Mouse (Mus musculus): ENCODE data around the gene Rock2.

The Rock2 gene

GRCm38 (mm10) chr12:17033464-17033841 lies 138.8 kb downstream of the Rock2 start:
- TF ChIP-seq GATA4 (IDR thresholded peaks at IDR 0.05; ENCODE audit: insufficient replicate concordance, low read length): no peak

- TF ChIP-seq GATA4 (IDR thresholded peaks at IDR 0.05; ENCODE audit: insufficient replicate concordance, low read length): no peak
Measured at GRCm38 (mm10) chr12:17034671-17035070, 140.0 kb downstream of the Rock2 start.

DNA sequence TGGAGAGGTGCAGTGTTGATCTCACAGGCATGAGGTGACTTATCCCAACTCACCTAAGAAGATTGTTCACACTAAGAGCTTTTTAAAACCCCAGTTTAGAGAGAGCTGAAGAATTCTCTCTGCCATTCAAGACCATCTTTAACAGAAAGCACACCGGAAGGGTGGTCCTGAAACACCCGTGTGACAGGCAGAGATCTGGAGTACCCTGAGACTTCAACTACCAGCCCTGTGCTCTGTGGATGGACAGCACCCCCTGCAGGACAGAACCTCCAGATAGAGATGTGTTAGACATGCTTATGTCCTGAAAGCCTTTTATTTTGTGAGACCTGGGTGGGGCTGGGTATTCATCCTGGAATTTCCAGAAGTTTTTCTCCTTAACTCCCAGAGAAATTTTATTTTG lies 140.4 kb downstream of the Rock2 start:
- TF ChIP-seq GATA4 (IDR thresholded peaks at IDR 0.05; ENCODE audit: insufficient replicate concordance, low read length): no peak

DNA sequence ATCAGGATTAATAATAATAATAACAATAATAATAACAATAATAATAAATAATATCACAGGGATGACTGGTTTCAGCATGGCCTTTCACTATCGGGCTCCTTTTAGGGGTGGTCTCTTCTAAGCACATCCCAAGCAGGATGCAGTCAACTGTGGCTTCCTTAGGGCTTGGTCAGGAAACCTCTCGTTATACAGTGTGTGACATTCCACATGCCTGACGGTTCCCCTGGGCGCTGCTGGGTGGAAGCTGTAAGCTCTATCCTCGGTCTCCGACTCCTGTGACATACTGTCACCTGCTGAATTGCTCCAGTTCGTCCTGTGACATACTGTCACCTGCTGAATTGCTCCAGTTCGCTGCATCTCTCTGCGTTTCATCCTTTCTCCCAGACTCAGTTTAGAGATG lies 141.8 kb downstream of the Rock2 start:
- no peak for TF ChIP-seq GATA4 (IDR thresholded peaks at IDR 0.05; ENCODE audit: insufficient replicate concordance, low read length)

DNA sequence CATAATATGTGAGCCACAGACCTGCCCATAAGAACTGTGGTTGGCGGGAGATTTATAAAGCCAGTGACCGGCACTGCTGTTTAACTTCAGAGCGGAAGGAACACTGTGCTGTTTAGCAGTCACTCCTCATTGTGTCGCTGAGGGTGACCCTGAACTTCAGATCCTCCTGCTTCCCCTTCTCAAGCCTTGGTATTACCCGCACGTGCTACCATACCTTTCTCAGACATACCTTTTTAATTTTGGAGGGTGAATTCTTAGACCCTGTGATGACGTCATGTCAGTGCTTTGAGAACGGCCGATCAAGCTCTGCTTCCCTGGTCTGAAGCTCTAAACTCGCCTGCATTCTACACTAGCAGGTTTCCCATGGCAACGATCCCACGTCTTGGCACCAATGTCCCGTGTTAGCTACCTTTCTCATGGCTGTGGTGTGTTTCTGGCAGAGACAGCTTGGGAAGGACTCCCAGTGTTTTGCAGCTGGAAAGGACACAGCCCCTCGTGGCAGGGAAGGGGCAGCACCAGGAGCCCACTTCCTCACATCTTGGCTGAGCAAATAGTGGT lies 142.4 kb downstream of the Rock2 start:
- no peak for TF ChIP-seq GATA4 (IDR thresholded peaks at IDR 0.05; ENCODE audit: insufficient replicate concordance, low read length)

Data from liver, adult (tissue).